Mouse (Mus musculus): ENCODE results near the gene Klk13.
"Not testable (repeated sequence)": the region's sequence is repeated elsewhere in the genome, so short reads cannot be mapped to it uniquely, and the experiment has no call there.

The Klk13 gene

GRCm38 (mm10) chr7:43712267-43712666 lies at the start of gene Klk13:
TSS of gene Klk13 (plus strand) at chr7:43712567.
- no peak for DNase-seq

GRCm38 (mm10) chr7:43662804-43663203 lies 49.6 kb upstream of the Klk13 start:
- no peak for DNase-seq

GRCm38 (mm10) chr7:43667221-43667620 lies 45.1 kb upstream of the Klk13 start:
- DNase-seq: not testable (repeated sequence)

- peak; percentile 59 for DNase-seq
These were observed 43.8 kb upstream of the Klk13 start for GRCm38 (mm10) chr7:43668582-43668981.

GRCm38 (mm10) chr7:43671064-43671808 lies 41.1 kb upstream of the Klk13 start:
- no peak for DNase-seq

- peak; percentile 88 for DNase-seq
These were observed 40.4 kb upstream of the Klk13 start, which contains the start of gene Ctu1 for GRCm38 (mm10) chr7:43671809-43672580. TSS of gene Ctu1 (plus strand) at chr7:43672016.

GRCm38 (mm10) chr7:43672581-43673260 lies 39.6 kb upstream of the Klk13 start:
- DNase-seq: no peak

- no peak for DNase-seq
These were observed 37.3 kb upstream of the Klk13 start for GRCm38 (mm10) chr7:43675091-43675490.

- DNase-seq: peak; percentile 38
These were observed 33.9 kb upstream of the Klk13 start for GRCm38 (mm10) chr7:43678517-43678916.

GRCm38 (mm10) chr7:43680960-43681359 lies 31.4 kb upstream of the Klk13 start:
- DNase-seq: peak; percentile 54

- not testable (repeated sequence) for DNase-seq
These were observed 29.9 kb upstream of the Klk13 start for GRCm38 (mm10) chr7:43682511-43682910.

GRCm38 (mm10) chr7:43685088-43685487 lies 27.3 kb upstream of the Klk13 start:
- no peak for DNase-seq

- DNase-seq: no peak
These were observed 22.2 kb upstream of the Klk13 start, which contains the start of gene Klk14 for GRCm38 (mm10) chr7:43690118-43690517. TSS of gene Klk14 (plus strand) at chr7:43690418.

- DNase-seq: no peak
These were observed 2.3 kb upstream of the Klk13 start for GRCm38 (mm10) chr7:43710031-43710430.

- no peak for DNase-seq
These were observed 550 bp downstream of the Klk13 start for GRCm38 (mm10) chr7:43712917-43713316.

- no peak for DNase-seq
These were observed 1.5 kb downstream of the Klk13 start for GRCm38 (mm10) chr7:43713741-43714351.

- DNase-seq: no peak
These were observed 35.4 kb downstream of the Klk13 start for GRCm38 (mm10) chr7:43747788-43748187.

GRCm38 (mm10) chr7:43752806-43753205 lies 40.4 kb downstream of the Klk13 start:
- DNase-seq: no peak

- no peak for DNase-seq
These were observed 54.1 kb downstream of the Klk13 start for GRCm38 (mm10) chr7:43766484-43766883.

- no peak for DNase-seq
These were observed 56.2 kb downstream of the Klk13 start, which contains the start of gene Klk12 for GRCm38 (mm10) chr7:43768597-43768996. TSS of gene Klk12 (plus strand) at chr7:43768897.

GRCm38 (mm10) chr7:43769636-43770035 lies 57.3 kb downstream of the Klk13 start:
- no peak for DNase-seq

GRCm38 (mm10) chr7:43770701-43771100 lies 58.3 kb downstream of the Klk13 start:
- DNase-seq: peak; percentile 1

- peak; percentile 1 for DNase-seq
These were observed 59.5 kb downstream of the Klk13 start for GRCm38 (mm10) chr7:43771916-43772315.

All from thymus, postnatal 14 days (tissue).